Mouse (Mus musculus): Measurements from ENCODE around the gene 3110070M22Rik. TPM values are rescaled to one million over a fixed set of nuclear protein-coding genes. Genes with fewer than 3 reads are reported as not detected.

The 3110070M22Rik gene
- polyA plus RNA-seq, 1 experiment from 2014 or later = 0.25 TPM

DNA sequence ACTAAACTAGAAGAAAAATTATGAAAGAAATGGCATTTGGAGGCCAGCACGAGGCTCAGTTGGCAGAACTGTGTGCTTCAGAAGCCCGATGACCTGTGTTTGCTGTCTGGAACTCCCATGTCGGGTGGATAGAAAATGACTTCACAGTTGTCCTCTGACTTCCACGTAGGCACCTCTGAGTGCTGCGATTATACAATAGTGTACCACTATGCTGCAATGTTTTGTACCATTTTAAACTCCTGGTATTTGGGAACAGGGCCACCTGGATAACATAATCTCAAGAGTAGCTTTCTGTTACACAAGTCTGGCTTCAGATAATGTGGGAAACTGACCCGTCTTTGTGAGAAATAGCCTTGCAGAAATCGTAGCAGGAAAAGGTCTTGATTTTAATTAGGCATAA is 31.8 kb downstream of the 3110070M22Rik start:
- Histone ChIP-seq H3K4me3 (ENCODE audit: low read depth, low read length) (no peak overlapping the region), H3K4me1 (ENCODE audit: control insufficient read depth, low read depth, low read length) (no peaks in the 10 kb centered on the region), H3K27ac (ENCODE audit: low read length) (no peak overlapping the region), H3K9me3 (replicated peaks; ENCODE audit: control insufficient read depth, low read length) (no peaks in the 10 kb centered on the region), H3K27me3 (ENCODE audit: control insufficient read depth, insufficient read depth, low read depth, low read length) (no peaks in the 10 kb centered on the region), H3K4me2 (ENCODE audit: low read depth, low read length) (no peak overlapping the region), H3K9ac (ENCODE audit: low read depth, low read length) (no peak overlapping the region), H3K36me3 (ENCODE audit: control insufficient read depth, insufficient read depth) (peaks cover 14% of the 10 kb centered on the region)
- WGBS (ENCODE audit: insufficient replicate concordance) = 76% methylated on average over 7 of the region's 7 CpGs
- no peak for ATAC-seq (ENCODE audit: low read depth)

GRCm38 (mm10) chr13:119455082-119455481 is 33.1 kb downstream of the 3110070M22Rik start:
- peaks cover 25% of the 10 kb centered on the region for H3K36me3 ChIP-seq (ENCODE audit: control insufficient read depth, insufficient read depth)
- no peak overlapping the region for H3K27ac ChIP-seq (ENCODE audit: low read length)
- no peaks in the 10 kb centered on the region for H3K4me1 ChIP-seq (ENCODE audit: control insufficient read depth, low read depth, low read length)
- H3K4me3 ChIP-seq (ENCODE audit: low read depth, low read length) = no peak overlapping the region
- H3K4me2 ChIP-seq (ENCODE audit: low read depth, low read length) = no peak overlapping the region
- no peaks in the 10 kb centered on the region for H3K27me3 ChIP-seq (ENCODE audit: control insufficient read depth, insufficient read depth, low read depth, low read length)
- no peak overlapping the region for H3K9ac ChIP-seq (ENCODE audit: low read depth, low read length)
- no peaks in the 10 kb centered on the region; the same call in 1 of the 2 replicates for H3K9me3 ChIP-seq (replicated peaks; ENCODE audit: control insufficient read depth, low read length)
- no peak for ATAC-seq (ENCODE audit: low read depth)

GRCm38 (mm10) chr13:119453563-119453962 is 34.6 kb downstream of the 3110070M22Rik start:
- Histone ChIP-seq H3K4me1 (ENCODE audit: control insufficient read depth, low read depth, low read length) (no peaks in the 10 kb centered on the region), H3K27me3 (ENCODE audit: control insufficient read depth, insufficient read depth, low read depth, low read length) (no peaks in the 10 kb centered on the region), H3K4me3 (ENCODE audit: low read depth, low read length) (no peak overlapping the region), H3K4me2 (ENCODE audit: low read depth, low read length) (no peak overlapping the region), H3K27ac (ENCODE audit: low read length) (no peak overlapping the region), H3K9me3 (replicated peaks; ENCODE audit: control insufficient read depth, low read length) (no peaks in the 10 kb centered on the region; the same call in 1 of the 2 replicates), H3K36me3 (ENCODE audit: control insufficient read depth, insufficient read depth) (peaks cover 30% of the 10 kb centered on the region), H3K9ac (ENCODE audit: low read depth, low read length) (no peak overlapping the region)
- WGBS (ENCODE audit: insufficient replicate concordance) = 71% methylated on average over 4 of the region's 4 CpGs
- ATAC-seq (ENCODE audit: low read depth) = no peak

DNA sequence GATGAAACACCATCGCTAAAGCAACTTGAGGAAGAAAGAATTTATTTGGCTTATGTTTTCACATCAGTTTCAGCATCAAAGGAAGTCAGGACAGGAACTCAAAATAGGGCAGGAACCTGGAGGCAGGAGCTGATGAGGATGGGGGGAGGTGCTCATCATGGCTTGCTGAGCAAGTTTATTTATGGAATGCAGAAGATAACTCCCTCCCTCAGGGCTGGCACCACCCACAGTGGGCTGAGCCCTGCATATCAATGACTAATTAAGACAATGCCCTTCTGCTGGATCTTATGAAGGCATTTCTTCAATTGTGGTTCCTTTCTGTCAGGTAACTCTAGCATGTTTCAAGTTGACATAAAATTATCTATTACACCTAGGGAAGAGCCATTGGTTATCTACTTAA is 45.9 kb downstream of the 3110070M22Rik start:
- Histone ChIP-seq H3K27me3 (ENCODE audit: control insufficient read depth, insufficient read depth, low read depth, low read length) (no peaks in the 10 kb centered on the region), H3K9me3 (replicated peaks; ENCODE audit: control insufficient read depth, low read length) (no peaks in the 10 kb centered on the region), H3K4me1 (ENCODE audit: control insufficient read depth, low read depth, low read length) (no peaks in the 10 kb centered on the region), H3K36me3 (ENCODE audit: control insufficient read depth, insufficient read depth) (peaks cover 22% of the 10 kb centered on the region), H3K4me3 (ENCODE audit: low read depth, low read length) (no peak overlapping the region), H3K9ac (ENCODE audit: low read depth, low read length) (no peak overlapping the region), H3K27ac (ENCODE audit: low read length) (no peak overlapping the region), H3K4me2 (ENCODE audit: low read depth, low read length) (no peak overlapping the region)
- ATAC-seq (ENCODE audit: low read depth) = peak; percentile 41; the same call in 1 of the 2 replicates
- whole genome bisulfite sequencing (ENCODE audit: insufficient replicate concordance) = 58% methylated on average over 1 of the region's 1 CpGs

Other genes starting within 250 kb of the 3110070M22Rik start
- 15.3 and 20.1 TPM in 2 replicates for gene Paip1, start 59.8 kb downstream of the 3110070M22Rik start, polyA plus RNA-seq (2015; fragmentation: Nextera tagmentation; extraction: Ambion mirVana)
- gene 4833420G17Rik, start 25.6 kb downstream of the 3110070M22Rik start, polyA plus RNA-seq (2015; fragmentation: Nextera tagmentation; extraction: Ambion mirVana) = 19.8 and 22.2 TPM in 2 replicates
- gene Tmem267, start 344 bp downstream of the 3110070M22Rik start, polyA plus RNA-seq (2015; fragmentation: Nextera tagmentation; extraction: Ambion mirVana) = 0.33 and 0.35 TPM in 2 replicates
- gene Ccl28, start 135.4 kb upstream of the 3110070M22Rik start, polyA plus RNA-seq (2015; fragmentation: Nextera tagmentation; extraction: Ambion mirVana) = not detected in 2 replicates
- 208 and 215 TPM in 2 replicates for gene Hmgcs1, start 202.0 kb upstream of the 3110070M22Rik start, polyA plus RNA-seq (2015; fragmentation: Nextera tagmentation; extraction: Ambion mirVana)

Measured in liver, embryonic 16.5 days (tissue).